Mouse (Mus musculus) heart, postnatal 0 days (tissue): ENCODE data around the gene Lce3b.

Source experiments
- CTCF ChIP-seq: IDR thresholded peaks from 2 replicates; pipeline ENCODE4 v1.5.1; 2016; ENCODE audit warnings: antibody characterized with exemption, control low read depth, low read depth
- EP300 ChIP-seq: IDR thresholded peaks from 2 replicates; pipeline ENCODE4 v1.6.1; 2016; ENCODE audit warnings: antibody characterized with exemption, low read depth

DNA sequence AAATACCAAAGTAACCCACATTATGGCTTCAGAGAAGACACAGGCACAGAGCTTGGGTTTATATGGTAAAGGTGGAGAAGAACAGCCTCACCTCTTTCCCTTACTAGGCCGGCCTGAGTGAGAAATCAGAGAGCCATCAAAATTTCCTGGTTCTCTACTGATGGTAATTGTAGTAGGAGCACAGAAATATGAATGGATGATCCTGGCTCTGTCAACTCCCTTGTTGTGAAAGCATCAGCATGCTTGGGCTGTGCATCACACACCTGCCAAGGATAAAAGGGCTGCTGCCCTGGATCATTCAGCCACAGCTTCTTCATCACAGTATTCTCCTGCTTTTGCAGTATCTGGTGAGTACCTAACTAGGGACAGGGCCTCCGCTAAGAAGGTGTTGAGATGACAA, 34.0 kb downstream of the Lce3b start, which contains the start of gene Lce3e:
- TF ChIP-seq CTCF (no peak), EP300 (no peak)
